Mouse (Mus musculus) embryonic fibroblast, embryonic 13.5 days (primary cell): ENCODE measurements around the gene Pglyrp3.

Source experiments
- CTCF ChIP-seq: IDR thresholded peaks from 2 replicates; pipeline ENCODE4 v1.5.1; 2011; ENCODE audit warnings: mild to moderate bottlenecking, control low read depth, low read length, moderate library complexity, borderline replicate concordance; ENCODE audit not compliant: insufficient read depth
- POLR2A ChIP-seq: IDR thresholded peaks from 2 replicates; pipeline ENCODE4 v1.6.1; 2011; ENCODE audit warnings: low read depth, mild to moderate bottlenecking, control low read depth, low read length, moderate library complexity

GRCm38 (mm10) chr3:92050382-92051054 is 36.1 kb downstream of the Pglyrp3 start:
- TF ChIP-seq POLR2A (no peak), CTCF (no peak)
